Mouse (Mus musculus) liver, embryonic 13.5 days (tissue): ENCODE data around the gene Dcst1. TPM values are rescaled to one million over a fixed set of nuclear protein-coding genes. Genes with fewer than 3 reads are reported as not detected.

Experiments used
- ATAC-seq: fragments of 200-750 bp; cut with Nextera tagmentation; 2 replicates; pipeline ENCODE4 v1.8.0; 2017; ENCODE audit warnings: low read depth, mild to moderate bottlenecking, moderate number of reproducible peaks, moderate library complexity
- DNase-seq: peaks from one replicate; pipeline ENCODE4 v3.0.0; 2022
- H3K27ac ChIP-seq: fragments of 300-500 bp; sonication (generic); 2 replicates; pipeline ENCODE4 v1.5.1; 2015; ENCODE audit warnings: moderate library complexity, mild to moderate bottlenecking, inconsistent platforms
- H3K27me3 ChIP-seq: fragments of 300-500 bp; sonication (generic); 2 replicates; pipeline ENCODE4 v1.6.1; 2015; ENCODE audit warnings: mild to moderate bottlenecking, inconsistent platforms
- H3K36me3 ChIP-seq: fragments of 300-500 bp; sonication (generic); 2 replicates; pipeline ENCODE4 v1.6.1; 2015; ENCODE audit warnings: mild to moderate bottlenecking, inconsistent platforms
- H3K4me1 ChIP-seq: fragments of 300-500 bp; sonication (generic); replicated peaks from 2 replicates; pipeline ENCODE4 v1.6.1; 2015; ENCODE audit warnings: inconsistent platforms
- H3K4me2 ChIP-seq: fragments of 300-500 bp; sonication (generic); 2 replicates; pipeline ENCODE4 v1.6.1; 2015; ENCODE audit warnings: inconsistent platforms, mild to moderate bottlenecking, moderate library complexity
- H3K4me3 ChIP-seq: fragments of 300-500 bp; sonication (generic); replicated peaks from 2 replicates; pipeline ENCODE4 v1.5.1; 2015; ENCODE audit warnings: mild to moderate bottlenecking, inconsistent platforms
- H3K9ac ChIP-seq: fragments of 300-500 bp; sonication (generic); 2 replicates; pipeline ENCODE4 v1.6.1; 2015; ENCODE audit warnings: mild to moderate bottlenecking, inconsistent platforms
- H3K9me3 ChIP-seq: fragments of 300-500 bp; sonication (generic); replicated peaks from 2 replicates; pipeline ENCODE4 v1.6.1; 2016; ENCODE audit warnings: inconsistent platforms
- WGBS: fragments of 180-500 bp; shearing (Covaris S2); methylation state at CpG from one replicate; pipeline ENCODE4 v1.1.7; 2015; ENCODE audit not compliant: insufficient replicate concordance; 5-methylcytosine and 5-hydroxymethylcytosine counted together
- polyA plus RNA-seq: library from polyadenylated mRNA; unstranded; fragments of >200 nt; fragmentation: Nextera tagmentation; extraction: Ambion mirVana; gene quantifications from 2 replicates; pipeline ENCODE4 v1.2.1, GENCODE M21; 2015

Dcst1 gene
- polyA plus RNA-seq, 1 experiment from 2014 or later = not detected

DNA sequence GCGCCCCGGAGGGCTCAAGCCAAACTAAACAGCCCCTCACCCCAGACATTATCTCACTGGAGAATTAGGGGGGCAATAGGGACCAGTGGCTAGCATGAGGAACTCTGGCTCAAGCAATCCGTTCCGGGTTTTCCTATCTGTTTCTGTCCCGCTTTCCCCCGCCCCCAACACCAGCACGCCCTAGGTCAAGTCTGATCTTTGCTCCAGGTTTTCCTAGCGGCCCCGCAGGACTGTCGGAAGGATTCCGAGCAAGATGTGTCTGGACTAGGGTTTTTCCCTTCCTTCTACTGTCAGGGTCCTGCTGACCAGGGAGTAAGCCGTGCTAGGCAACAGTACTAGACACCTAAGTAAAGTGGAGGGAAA lies 29.8 kb upstream of the Dcst1 start:
- peaks cover 68% of the 10 kb centered on the region for H3K4me1 ChIP-seq
- peak; percentile 18 for ATAC-seq
- peak; percentile 72 for DNase-seq
- peak overlapping the region; percentile 83 for H3K27ac ChIP-seq
- 0 out of 2 replicates have a peak, but pooled peaks cover 4% of the 10 kb centered on the region for H3K36me3 ChIP-seq
- H3K4me2 ChIP-seq = peak overlapping the region; percentile 94
- peak overlapping the region; percentile 78 for H3K9ac ChIP-seq
- no peaks in the 10 kb centered on the region for H3K9me3 ChIP-seq
- H3K27me3 ChIP-seq = peaks cover 31% of the 10 kb centered on the region
- 0% methylated on average over 12 of the region's 12 CpGs for WGBS
- peak overlapping the region; percentile 65 for H3K4me3 ChIP-seq

DNA sequence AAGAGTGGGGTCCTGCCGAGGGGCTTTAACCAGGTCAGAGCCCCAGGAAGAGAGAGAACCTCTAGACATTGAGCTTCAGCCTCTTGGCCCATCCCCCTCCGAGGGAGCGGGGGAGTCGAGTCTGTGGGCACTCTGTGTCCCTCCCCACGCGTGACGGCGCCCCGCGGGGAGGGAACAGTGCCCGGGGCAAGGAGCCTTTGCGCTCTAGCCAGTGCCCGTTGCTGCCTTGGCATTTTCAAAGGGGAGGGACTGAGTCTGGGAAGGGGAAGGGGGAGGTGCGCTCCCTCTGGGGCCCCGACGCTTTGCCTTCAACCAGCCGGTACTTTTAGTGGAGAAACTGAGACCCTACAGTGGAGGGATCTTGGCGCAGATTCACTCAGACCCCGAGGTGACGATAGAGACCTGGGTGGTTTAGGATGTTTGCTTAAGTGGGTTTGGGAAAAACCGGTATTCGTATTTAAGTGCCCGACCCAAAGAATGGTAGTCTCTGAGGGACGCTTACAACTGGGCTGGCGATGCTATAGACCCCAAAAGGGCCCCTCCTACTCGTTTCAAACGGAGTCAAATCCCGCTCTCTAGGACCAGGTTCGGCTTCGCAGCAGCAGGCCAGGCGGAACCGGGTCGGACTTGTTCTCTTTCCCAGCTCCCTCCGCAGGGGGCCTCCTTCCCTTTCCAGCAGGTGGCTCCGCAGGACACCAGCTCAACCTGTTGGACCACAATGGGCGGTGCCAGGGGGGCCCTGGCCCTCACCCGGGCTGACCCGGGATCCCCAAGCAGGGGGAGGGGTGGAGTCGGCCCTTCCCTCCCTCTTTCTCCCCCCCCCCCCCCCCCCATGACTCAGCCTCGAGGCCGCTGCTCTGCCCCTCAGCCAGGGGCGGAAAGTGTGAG lies 29.2 kb upstream of the Dcst1 start, which contains the start of gene Zbtb7b:
Gene Zbtb7b, minus strand, starts transcription at position 771 of the 888 bp plus-strand sequence.
- H3K4me2 ChIP-seq = peak within 1 kb of the TSS; percentile 94
- peak within 1 kb of the TSS; percentile 65 for H3K4me3 ChIP-seq
- H3K27me3 ChIP-seq = peaks cover 31% of the 10 kb centered on the region
- no peaks in the 10 kb centered on the region for H3K36me3 ChIP-seq
- peak within 1 kb of the TSS; percentile 83 for H3K27ac ChIP-seq
- DNase-seq (peak; percentile 63), ATAC-seq (peak; percentile 47)
- H3K9ac ChIP-seq = peak within 1 kb of the TSS; percentile 78
- under 1% methylated on average over 40 of the region's 42 CpGs for WGBS
- H3K9me3 ChIP-seq = no peaks in the 10 kb centered on the region
- peaks cover 74% of the 10 kb centered on the region for H3K4me1 ChIP-seq

DNA sequence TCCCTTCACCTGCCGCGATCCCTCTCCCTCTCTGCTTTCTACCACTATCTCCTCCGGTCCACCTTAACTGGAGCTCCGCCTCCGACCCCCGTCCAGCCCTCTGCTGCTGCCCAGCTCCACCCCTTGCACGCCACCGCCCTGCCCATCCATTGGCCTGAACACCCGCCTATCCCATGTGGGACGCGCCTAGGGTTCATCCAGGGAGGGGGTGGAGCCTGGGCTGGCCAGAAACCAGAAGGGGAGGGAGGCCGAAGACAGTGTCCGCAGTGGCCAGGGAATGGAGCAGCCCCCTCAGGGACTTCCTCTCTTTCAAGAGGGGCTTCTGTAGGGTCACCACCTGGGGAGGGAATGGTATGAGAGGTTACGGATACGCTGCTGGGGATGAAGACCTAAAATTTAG lies 28.6 kb upstream of the Dcst1 start:
- Histone ChIP-seq H3K27me3 (peaks cover 31% of the 10 kb centered on the region), H3K27ac (peak overlapping the region; percentile 83), H3K4me2 (peak overlapping the region; percentile 94), H3K36me3 (no peaks in the 10 kb centered on the region), H3K4me3 (peak overlapping the region; percentile 65), H3K4me1 (peaks cover 78% of the 10 kb centered on the region), H3K9me3 (no peaks in the 10 kb centered on the region), H3K9ac (peak overlapping the region; percentile 78)
- peak; percentile 91 for ATAC-seq
- 0% methylated on average over 15 of the region's 15 CpGs for WGBS
- DNase-seq = peak; percentile 98

DNA sequence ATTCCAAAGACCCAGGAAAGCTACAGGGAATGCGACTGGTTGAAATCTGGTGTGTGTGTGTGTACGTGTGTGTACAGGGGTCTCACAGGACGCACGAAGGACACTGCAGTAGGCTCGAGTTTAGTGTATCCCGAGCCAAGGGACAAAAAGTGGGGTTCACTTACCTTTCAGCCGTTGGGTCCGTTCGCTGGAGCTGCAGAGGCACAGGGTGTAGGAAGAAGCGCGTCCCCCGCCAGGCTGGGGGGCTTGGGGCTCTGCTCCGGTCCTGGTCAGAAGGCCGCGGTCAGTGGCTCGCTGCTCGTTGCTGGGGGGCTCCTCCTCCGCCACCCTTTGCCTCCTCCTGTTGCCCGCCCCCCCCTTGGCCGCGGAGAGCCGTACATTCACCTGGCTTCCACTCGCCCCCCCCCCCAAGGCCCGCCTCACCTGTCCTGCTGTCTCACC lies 27.8 kb upstream of the Dcst1 start:
- under 1% methylated on average over 18 of the region's 24 CpGs for WGBS
- peaks cover 86% of the 10 kb centered on the region for H3K4me1 ChIP-seq

DNA sequence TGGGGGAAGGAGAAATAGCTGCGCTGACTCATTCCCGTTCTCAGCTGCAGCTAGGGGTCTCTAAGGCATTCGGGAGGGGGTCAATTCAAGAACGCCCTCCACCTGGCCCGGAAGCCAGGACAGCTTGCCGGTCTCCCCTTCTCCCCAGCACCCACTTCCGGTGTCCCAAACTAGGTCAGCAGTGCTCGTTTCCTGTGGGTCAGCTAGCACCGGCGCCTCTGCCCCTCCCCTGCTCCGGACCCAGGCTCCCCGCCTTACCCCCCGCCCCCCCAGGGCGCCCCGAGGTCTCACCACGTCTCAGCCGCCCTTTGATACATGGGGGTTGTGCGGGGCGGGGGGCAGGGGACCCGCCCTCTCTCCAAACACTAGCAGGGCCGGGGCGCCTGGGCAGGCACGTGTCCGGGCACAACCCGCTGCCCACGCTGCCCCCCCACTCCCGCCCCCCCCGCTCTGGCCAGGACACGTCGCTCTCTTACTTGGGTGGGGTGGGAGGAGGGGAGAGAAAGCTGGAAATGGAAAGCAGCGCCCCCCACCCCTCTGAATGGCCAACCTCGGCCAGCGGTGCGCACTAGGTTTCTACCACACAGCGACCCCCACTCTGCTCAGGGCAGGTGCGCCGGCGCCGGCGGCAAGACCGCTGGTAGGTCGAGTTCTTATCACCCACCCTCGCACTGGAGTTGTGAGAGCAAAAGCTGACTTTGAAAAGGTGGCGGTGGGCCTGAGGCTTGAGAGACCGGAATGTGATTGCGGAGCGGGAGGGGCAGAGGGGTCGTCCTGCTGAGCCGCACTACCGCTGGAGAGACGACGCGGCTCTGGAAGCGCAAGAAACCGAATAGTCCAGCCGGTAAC lies 26.8 kb upstream of the Dcst1 start:
- H3K9me3 ChIP-seq = no peaks in the 10 kb centered on the region
- H3K4me1 ChIP-seq = peaks cover 94% of the 10 kb centered on the region
- WGBS = 2% methylated on average over 52 of the region's 56 CpGs
- H3K4me2 ChIP-seq = peak overlapping the region; percentile 94
- peak overlapping the region; percentile 68 for H3K9ac ChIP-seq
- H3K27me3 ChIP-seq = peaks cover 31% of the 10 kb centered on the region
- ATAC-seq (no peak), DNase-seq (no peak)
- H3K27ac ChIP-seq = peak overlapping the region; percentile 69
- H3K4me3 ChIP-seq = peak overlapping the region; percentile 65
- H3K36me3 ChIP-seq = no peaks in the 10 kb centered on the region

More for the DNA sequence above, 27.8 kb upstream of the Dcst1 start:
- Histone ChIP-seq H3K27me3 (peaks cover 31% of the 10 kb centered on the region), H3K9me3 (no peaks in the 10 kb centered on the region), H3K9ac (peak overlapping the region; percentile 68), H3K27ac (peak overlapping the region; percentile 69), H3K36me3 (no peaks in the 10 kb centered on the region), H3K4me3 (peak overlapping the region; percentile 65), H3K4me2 (peak overlapping the region; percentile 94)
- ATAC-seq (no peak), DNase-seq (no peak)

DNA sequence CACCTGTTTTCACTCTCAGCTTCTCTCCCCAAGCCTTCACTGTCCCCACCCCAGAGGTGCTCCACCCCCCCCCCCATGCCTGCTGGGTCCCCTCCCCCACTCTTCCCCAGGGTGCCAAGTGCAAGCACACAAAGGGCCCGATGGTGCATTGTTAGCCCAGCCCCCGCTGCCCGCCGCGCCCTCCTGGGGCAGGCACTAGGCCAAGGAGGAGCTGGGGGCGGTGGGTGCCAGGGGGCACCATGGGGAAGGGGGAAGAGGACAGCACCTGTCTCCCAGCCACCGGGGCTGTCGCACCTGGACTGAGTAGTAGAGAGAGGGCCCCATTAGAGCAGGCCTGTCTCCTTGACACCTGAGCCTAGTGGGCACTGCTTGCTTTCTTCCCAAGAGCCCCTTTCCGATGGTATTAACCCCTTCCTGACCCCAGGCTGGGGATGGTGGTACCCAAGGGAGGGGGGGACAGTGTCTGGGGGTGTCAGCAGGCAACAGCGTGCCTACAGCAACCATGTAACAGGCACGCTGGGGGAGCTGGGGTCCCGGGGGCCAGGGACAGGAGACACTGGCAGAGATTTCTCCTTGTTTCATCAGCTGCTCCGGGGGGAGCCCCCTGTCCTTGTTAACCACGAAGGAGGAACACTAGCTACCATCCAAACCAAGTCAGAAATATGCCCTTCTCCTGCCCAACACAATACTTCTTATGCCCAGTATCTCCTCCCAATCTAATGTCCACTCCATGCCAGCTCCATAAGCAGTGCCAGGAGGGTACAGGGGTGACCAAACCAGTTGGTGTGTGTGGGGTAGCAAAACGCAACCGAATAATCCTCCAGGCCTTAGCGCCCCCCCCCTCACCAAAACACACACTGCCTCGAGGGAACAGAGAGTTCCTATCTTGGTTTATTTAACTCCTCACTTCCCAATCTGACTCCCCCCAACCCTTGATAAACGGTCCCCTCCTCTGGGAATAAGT lies 25.9 kb upstream of the Dcst1 start:
- Histone ChIP-seq H3K36me3 (no peaks in the 10 kb centered on the region), H3K27me3 (peaks cover 31% of the 10 kb centered on the region), H3K4me3 (peak overlapping the region; percentile 65), H3K9me3 (no peaks in the 10 kb centered on the region), H3K4me1 (peaks cover 93% of the 10 kb centered on the region), H3K27ac (peak overlapping the region; percentile 69), H3K9ac (peak overlapping the region; percentile 68), H3K4me2 (peak overlapping the region; percentile 94)
- ATAC-seq (no peak), DNase-seq (no peak)
- WGBS = 31% methylated on average over 19 of the region's 19 CpGs

DNA sequence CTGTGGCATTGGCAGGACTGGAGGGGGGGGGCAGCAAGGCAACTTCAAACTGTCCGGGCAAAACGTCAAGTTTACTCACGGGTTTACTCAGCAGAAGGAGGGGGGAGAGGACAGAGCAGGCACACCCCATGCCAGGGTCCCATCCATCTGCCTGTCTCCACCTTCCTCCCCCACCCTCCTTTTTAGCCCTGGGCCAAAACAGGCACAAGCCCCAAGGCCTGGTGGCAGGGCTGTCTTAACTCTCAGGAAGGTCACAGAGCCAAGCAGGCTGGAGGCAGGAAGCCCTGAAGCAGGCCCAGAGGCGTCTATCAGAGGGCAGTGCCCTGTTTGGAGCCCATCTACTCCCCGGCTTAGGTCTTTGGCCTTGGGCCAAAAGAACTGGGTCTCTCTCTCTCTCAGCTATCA lies 25.1 kb upstream of the Dcst1 start:
- 38% methylated on average over 5 of the region's 5 CpGs for WGBS
- Histone ChIP-seq H3K9me3 (no peaks in the 10 kb centered on the region), H3K4me1 (peaks cover 91% of the 10 kb centered on the region), H3K27ac (peak overlapping the region; percentile 69), H3K36me3 (no peaks in the 10 kb centered on the region), H3K9ac (no peak overlapping the region), H3K4me3 (no peak overlapping the region), H3K4me2 (peak overlapping the region; percentile 94), H3K27me3 (peaks cover 25% of the 10 kb centered on the region)
- ATAC-seq = no peak
- DNase-seq = no peak

DNA sequence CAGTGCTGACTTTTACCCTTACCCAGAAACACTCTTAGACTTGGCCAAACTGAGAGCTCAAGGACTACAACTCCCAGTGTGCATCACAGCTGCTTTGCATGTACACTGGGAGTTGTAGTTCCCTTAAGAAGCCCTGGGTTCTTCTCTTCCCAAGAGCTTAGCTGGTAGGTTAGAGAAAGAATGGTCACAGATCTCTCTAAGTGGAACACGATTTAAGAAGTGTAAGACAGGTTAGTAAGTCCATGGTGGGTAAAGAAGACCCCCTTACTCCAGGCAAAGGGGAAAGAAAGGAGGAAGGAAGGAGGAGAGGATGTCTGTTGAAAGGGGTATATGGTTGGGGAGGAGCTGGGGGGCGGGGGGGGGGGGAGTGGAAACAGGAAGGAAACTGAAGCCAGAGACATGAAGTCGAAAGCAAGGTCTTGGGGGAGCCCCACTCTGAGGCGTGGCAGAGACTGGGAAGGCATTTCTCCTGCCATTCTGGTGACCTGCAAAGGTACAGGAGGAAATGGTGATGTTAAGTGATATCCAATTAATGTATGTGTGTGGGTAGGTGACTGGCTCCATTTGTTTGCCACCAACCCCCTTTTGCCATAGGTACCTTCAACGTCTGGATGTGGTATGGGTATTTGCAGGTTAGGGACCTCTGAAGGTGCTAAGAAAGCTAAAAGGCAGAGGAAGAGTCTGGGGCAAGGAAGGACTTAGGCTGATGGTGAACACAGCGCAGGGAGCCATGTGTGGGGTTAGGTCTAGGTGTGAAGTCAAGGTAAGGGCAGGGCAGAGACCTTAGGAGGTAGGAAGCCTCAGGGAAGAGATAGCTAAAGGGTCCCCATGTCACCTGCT lies 24.1 kb upstream of the Dcst1 start:
- Histone ChIP-seq H3K4me1 (peaks cover 87% of the 10 kb centered on the region), H3K27me3 (peaks cover 25% of the 10 kb centered on the region), H3K9ac (no peak overlapping the region), H3K4me3 (no peak overlapping the region), H3K4me2 (0 out of 2 replicates have a peak overlapping the region, but pooled peaks have one; percentile 12), H3K36me3 (no peaks in the 10 kb centered on the region), H3K9me3 (no peaks in the 10 kb centered on the region), H3K27ac (peak overlapping the region; percentile 69)
- no peak for DNase-seq
- no peak for ATAC-seq
- WGBS = 26% methylated on average over 5 of the region's 6 CpGs

DNA sequence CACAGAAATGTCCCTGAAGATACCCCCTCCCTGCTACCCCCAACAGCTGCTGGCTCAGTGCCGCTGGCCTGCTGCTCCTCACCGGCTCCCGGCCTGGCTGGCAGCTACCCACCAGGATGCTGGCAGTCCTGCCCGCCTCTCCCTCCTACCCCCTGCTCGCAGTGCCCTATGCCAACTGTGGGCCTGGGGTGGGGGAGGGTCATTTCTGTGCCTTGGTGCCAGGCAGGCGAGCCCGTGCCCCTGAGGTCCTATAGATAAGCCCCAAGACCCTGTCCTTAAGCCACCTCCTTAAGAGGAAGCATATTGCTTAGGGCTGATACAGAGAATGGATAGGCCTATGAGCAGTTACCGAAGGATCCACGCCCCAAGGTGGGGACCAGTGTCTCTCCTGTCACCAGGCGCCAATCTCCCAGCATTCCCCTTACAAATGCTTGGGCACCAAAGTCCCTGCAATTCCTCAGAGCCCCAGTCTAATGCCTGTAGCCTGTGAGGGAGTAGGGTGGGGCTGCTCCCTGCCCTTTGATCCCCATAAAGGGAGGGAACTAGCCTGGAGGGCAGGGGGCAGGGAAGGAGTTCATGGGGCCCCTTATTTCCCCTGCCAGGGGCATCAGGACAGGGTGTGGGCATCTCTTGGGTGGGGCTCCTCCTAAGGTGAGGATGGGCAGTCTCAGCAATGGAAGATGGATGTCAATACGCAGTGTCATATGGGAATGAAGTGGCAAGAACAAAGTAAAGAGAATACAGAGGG lies 23.3 kb upstream of the Dcst1 start:
- H3K9me3 ChIP-seq = no peaks in the 10 kb centered on the region
- DNase-seq (no peak), ATAC-seq (no peak)
- H3K4me1 ChIP-seq = peaks cover 81% of the 10 kb centered on the region
- peak overlapping the region; percentile 32 for H3K4me2 ChIP-seq
- no peaks in the 10 kb centered on the region for H3K36me3 ChIP-seq
- H3K9ac ChIP-seq = peak overlapping the region; percentile 29; the same call in 1 of the 2 replicates
- H3K27ac ChIP-seq = peak overlapping the region; percentile 37
- no peak overlapping the region for H3K4me3 ChIP-seq
- 42% methylated on average over 11 of the region's 11 CpGs for WGBS
- peaks cover 25% of the 10 kb centered on the region for H3K27me3 ChIP-seq
